In the genomic region with DNA sequence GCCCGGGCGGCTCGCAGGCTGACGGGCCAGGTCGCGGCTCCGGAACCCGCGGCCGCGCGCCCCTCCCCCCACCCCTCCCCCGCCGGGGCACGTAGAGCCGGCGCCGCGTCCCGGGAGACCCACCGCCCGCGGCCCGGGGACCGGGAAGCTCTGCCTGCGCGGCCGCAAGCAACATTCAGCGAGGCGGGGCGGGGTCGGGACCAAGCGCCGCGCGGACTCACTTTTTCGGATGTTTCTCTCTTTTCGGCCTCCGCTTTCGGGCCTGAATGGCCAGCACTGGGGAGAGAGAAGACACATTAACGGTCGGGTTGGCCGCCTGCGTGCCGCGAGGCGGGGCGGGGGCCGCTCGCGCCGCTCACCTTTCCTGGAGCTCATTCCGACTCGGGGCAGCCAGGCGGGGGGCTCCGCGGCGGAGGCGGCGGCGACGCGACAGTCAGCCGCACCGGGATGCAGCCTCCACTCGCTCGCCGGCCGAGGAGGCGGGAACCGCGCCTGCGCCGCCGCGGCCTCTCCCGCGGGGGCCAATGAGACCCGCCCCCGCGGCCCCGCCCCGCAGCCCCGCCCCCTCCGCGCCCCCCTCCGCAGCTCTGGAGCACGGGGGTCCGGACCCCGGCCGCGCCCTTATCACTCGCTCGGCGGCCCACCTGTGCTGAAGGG, we compare ENCODE assay signal across 8 mouse cellular contexts. TPM values are rescaled to one million over a fixed set of nuclear protein-coding genes. Genes with fewer than 3 reads are reported as not detected.
DNase-seq lines count a peak whose midpoint lies in the region; ATAC-seq and TF ChIP-seq lines count a peak whose summit lies in the region.

No protein-coding gene starts in this region.

- H3K9ac ChIP-seq in forebrain, embryonic 11.5 days (ENCODE audit: low read length), result peak overlapping the region; percentile 87
- H3K9ac ChIP-seq in heart, embryonic 15.5 days, result peak overlapping the region; percentile 86
- H3K9ac ChIP-seq in liver, embryonic 16.5 days (ENCODE audit: low read depth, low read length), result peak overlapping the region; percentile 45
- peak overlapping the region; percentile 76 for H3K9ac ChIP-seq in neural tube, embryonic 14.5 days (replicated peaks; ENCODE audit: low read depth, low read length)

- H3K27me3 ChIP-seq in E14TG2a.4 (ENCODE audit: insufficient read depth, low read length), result peaks cover 6% of the 10 kb centered on the region
- no peaks in the 10 kb centered on the region for H3K27me3 ChIP-seq in forebrain, embryonic 11.5 days (ENCODE audit: control insufficient read depth, insufficient read depth, low read length)
- H3K27me3 ChIP-seq in heart, embryonic 15.5 days, result no peaks in the 10 kb centered on the region
- H3K27me3 ChIP-seq in liver, embryonic 16.5 days (ENCODE audit: control insufficient read depth, insufficient read depth, low read depth, low read length), result peaks cover 35% of the 10 kb centered on the region
- H3K27me3 ChIP-seq in neural tube, embryonic 14.5 days (ENCODE audit: control insufficient read depth, insufficient read depth, low read length), result no peaks in the 10 kb centered on the region

- ATAC-seq in forebrain, embryonic 11.5 days (replicated peaks; ENCODE audit: low FRiP score), result peak; percentile 90
- ATAC-seq in heart, embryonic 15.5 days (replicated peaks; ENCODE audit: insufficient number of reproducible peaks, insufficient read depth, low FRiP score, low read depth), result peak; percentile 84
- peak; percentile 70 for ATAC-seq in liver, embryonic 16.5 days (ENCODE audit: low read depth)
- peak; percentile 91 for ATAC-seq in neural tube, embryonic 14.5 days (ENCODE audit: low read depth)

- H3K4me2 ChIP-seq in forebrain, embryonic 11.5 days (ENCODE audit: low read depth, low read length, severe bottlenecking), result peak overlapping the region; percentile 96
- H3K4me2 ChIP-seq in heart, embryonic 15.5 days, result peak overlapping the region; percentile 93
- peak overlapping the region; percentile 88 for H3K4me2 ChIP-seq in liver, embryonic 16.5 days (ENCODE audit: low read depth, low read length)
- peak overlapping the region; percentile 86 for H3K4me2 ChIP-seq in neural tube, embryonic 14.5 days (ENCODE audit: low read depth, low read length)

- no peaks in the 10 kb centered on the region for H3K9me3 ChIP-seq in E14TG2a.4 (ENCODE audit: low read length)
- no peaks in the 10 kb centered on the region for H3K9me3 ChIP-seq in forebrain, embryonic 11.5 days (ENCODE audit: control insufficient read depth, low read length)
- no peaks in the 10 kb centered on the region for H3K9me3 ChIP-seq in heart, embryonic 15.5 days (replicated peaks)
- H3K9me3 ChIP-seq in liver, embryonic 16.5 days (replicated peaks; ENCODE audit: control insufficient read depth, low read length), result no peaks in the 10 kb centered on the region
- no peaks in the 10 kb centered on the region for H3K9me3 ChIP-seq in neural tube, embryonic 14.5 days (ENCODE audit: control insufficient read depth, low read length)

- TF ChIP-seq CTCF in E14TG2a.4 (conservative IDR thresholded peaks at IDR 0.05; ENCODE audit: low read length), result no peak
- TF ChIP-seq CTCF in brain, embryonic 14.5 days (IDR thresholded peaks at IDR 0.05; ENCODE audit: borderline replicate concordance, extremely low read depth, insufficient read depth, insufficient read length), result no peak

- peak; percentile 89 for DNase-seq in brain, embryonic 14.5 days (ENCODE audit: low read depth)
- peak; percentile 90 for DNase-seq in forebrain, embryonic 11.5 days (ENCODE audit: low spot score)
- DNase-seq in kidney, postnatal 14 days, result peak; percentile 82
- peak; percentile 49 to 55 for DNase-seq in thymus, adult 18-20 months

- peaks cover 42% of the 10 kb centered on the region for H3K4me1 ChIP-seq in E14TG2a.4 (replicated peaks; ENCODE audit: low read depth, low read length)
- peaks cover 4% of the 10 kb centered on the region; the same call in 1 of the 2 replicates for H3K4me1 ChIP-seq in forebrain, embryonic 11.5 days (replicated peaks; ENCODE audit: control insufficient read depth, insufficient read depth, low read length)
- H3K4me1 ChIP-seq in heart, embryonic 15.5 days (replicated peaks), result peaks cover 13% of the 10 kb centered on the region
- H3K4me1 ChIP-seq in liver, embryonic 16.5 days (ENCODE audit: control insufficient read depth, low read depth, low read length), result no peaks in the 10 kb centered on the region
- H3K4me1 ChIP-seq in neural tube, embryonic 14.5 days (ENCODE audit: control insufficient read depth, insufficient read depth, low read length), result peaks cover 4% of the 10 kb centered on the region; the same call in 1 of the 2 replicates

- under 1% methylated on average over 56 of the region's 95 CpGs for WGBS in forebrain, embryonic 11.5 days
- WGBS in heart, embryonic 15.5 days, result under 1% methylated on average over 42 of the region's 95 CpGs
- WGBS in liver, embryonic 16.5 days (ENCODE audit: insufficient replicate concordance), result under 1% methylated on average over 62 of the region's 95 CpGs
- WGBS in neural tube, embryonic 14.5 days, result under 1% methylated on average over 62 of the region's 95 CpGs

- peak overlapping the region; percentile 98 for H3K4me3 ChIP-seq in E14TG2a.4 (replicated peaks; ENCODE audit: low read length)
- peak overlapping the region; percentile 90 for H3K4me3 ChIP-seq in forebrain, embryonic 11.5 days (ENCODE audit: low read depth, low read length)
- H3K4me3 ChIP-seq in heart, embryonic 15.5 days, result peak overlapping the region; percentile 98
- H3K4me3 ChIP-seq in liver, embryonic 16.5 days (ENCODE audit: low read depth, low read length), result peak overlapping the region; percentile 71
- peak overlapping the region; percentile 96 for H3K4me3 ChIP-seq in neural tube, embryonic 14.5 days (ENCODE audit: low read depth, low read length)

- TF ChIP-seq POLR2A in brain, embryonic 14.5 days (IDR thresholded peaks at IDR 0.05; ENCODE audit: borderline replicate concordance, extremely low read depth, insufficient read depth, insufficient read length, poor library complexity, severe bottlenecking), result peak; percentile 93

- H3K27ac ChIP-seq in forebrain, embryonic 11.5 days (ENCODE audit: low read depth, low read length), result peak overlapping the region; percentile 46
- peak overlapping the region; percentile 79 for H3K27ac ChIP-seq in heart, embryonic 15.5 days
- no peak overlapping the region for H3K27ac ChIP-seq in liver, embryonic 16.5 days (ENCODE audit: low read length)
- H3K27ac ChIP-seq in neural tube, embryonic 14.5 days (ENCODE audit: low read depth, low read length), result peak overlapping the region; percentile 85

- H3K36me3 ChIP-seq in E14TG2a.4 (ENCODE audit: insufficient read depth, low read length), result no peaks in the 10 kb centered on the region
- H3K36me3 ChIP-seq in forebrain, embryonic 11.5 days (ENCODE audit: control insufficient read depth, insufficient read depth, low read length), result no peaks in the 10 kb centered on the region
- no peaks in the 10 kb centered on the region for H3K36me3 ChIP-seq in heart, embryonic 15.5 days
- no peaks in the 10 kb centered on the region for H3K36me3 ChIP-seq in liver, embryonic 16.5 days (ENCODE audit: control insufficient read depth, insufficient read depth)
- no peaks in the 10 kb centered on the region for H3K36me3 ChIP-seq in neural tube, embryonic 14.5 days (ENCODE audit: control insufficient read depth, insufficient read depth, low read length)

RNA-seq across cellular contexts. Expression of a gene that starts 8.8 kb away (rescaled TPM):
- polyA plus RNA-seq in brain, embryonic 14.5 days (2012; rRNA removed), result 55.4 and 65.1 TPM in 2 replicates
- 60.0 and 61.1 TPM in 2 replicates for polyA plus RNA-seq in forebrain, embryonic 11.5 days (2014; fragmentation: Nextera tagmentation; extraction: Ambion mirVana)
- 39.7 and 40.5 TPM in 2 replicates for polyA plus RNA-seq in heart, embryonic 15.5 days (2015; fragmentation: Nextera tagmentation; extraction: Ambion mirVana)
- 6.2 and 6.6 TPM in 2 replicates for polyA plus RNA-seq in liver, embryonic 16.5 days (2015; fragmentation: Nextera tagmentation; extraction: Ambion mirVana)
- 118 and 124 TPM in 2 replicates for polyA plus RNA-seq in neural tube, embryonic 14.5 days (2014; fragmentation: Nextera tagmentation; extraction: Ambion mirVana)
